Mouse (Mus musculus) left cerebral cortex, adult 18-20 months (tissue): ENCODE data around the gene Ythdf1. TPM values are rescaled to one million over a fixed set of nuclear protein-coding genes. Genes with fewer than 3 reads are reported as not detected.

Source experiments
- DNase-seq, 2 experiments: peaks; one replicate each; pipeline ENCODE4 v3.0.0; 2021 to 2022; ENCODE audit warnings: low spot score in 2 of 2, mixed read lengths in 1 of 2
- microRNA-seq, 2 experiments: library from miRNA; unstranded; fragments of <30 nt; microRNA quantifications; one replicate each; pipeline ENCODE4 v1.2.0; 2021
- total RNA-seq, 2 experiments: library from RNA; stranded (reverse); gene quantifications; 2 replicates each; pipeline ENCODE4 v1.2.3; 2021

Ythdf1 gene
- total RNA-seq, 2 experiments from 2014 or later: 59.0 to 59.7 TPM

DNA sequence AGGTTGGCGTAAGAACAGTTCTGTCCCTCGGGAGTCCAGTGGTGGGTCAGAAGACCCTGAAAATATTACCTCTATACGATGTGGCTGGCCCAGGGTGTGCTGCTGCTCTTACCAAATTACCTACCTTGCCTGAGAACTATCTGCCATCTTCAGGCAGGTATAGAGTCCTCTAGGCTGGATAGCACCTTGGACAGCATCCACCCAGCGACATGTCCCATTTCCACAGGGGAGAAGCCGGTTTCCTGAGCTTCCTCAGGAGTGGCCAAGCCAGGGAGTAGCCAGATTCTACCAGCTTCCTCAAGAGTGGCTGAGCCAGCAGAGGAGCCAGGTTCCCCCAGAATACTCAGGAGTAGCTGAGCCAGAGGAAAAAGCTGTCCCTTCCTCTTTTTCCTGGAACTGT lies 35.5 kb downstream of the Ythdf1 start:
- DNase-seq: no peak

DNA sequence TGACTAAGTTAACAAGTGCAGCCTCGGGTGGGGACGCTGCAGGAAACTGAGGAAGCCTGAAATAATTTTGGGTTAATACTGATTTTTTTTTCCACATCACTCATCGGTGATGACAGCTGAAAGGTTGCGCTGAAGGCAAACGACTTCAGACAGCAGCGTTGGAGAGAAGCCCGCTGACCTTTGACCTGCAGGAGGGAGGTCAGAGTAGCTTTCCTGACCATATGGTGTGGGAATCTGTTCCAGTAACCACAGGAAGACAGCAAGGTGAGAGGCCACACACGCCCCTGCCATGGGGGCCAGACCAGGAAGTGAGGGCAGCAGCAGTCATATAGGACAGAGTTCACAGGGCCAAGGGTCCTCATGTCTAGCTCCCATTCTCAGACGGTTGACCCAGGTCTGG lies 39.5 kb downstream of the Ythdf1 start:
- DNase-seq: no peak

DNA sequence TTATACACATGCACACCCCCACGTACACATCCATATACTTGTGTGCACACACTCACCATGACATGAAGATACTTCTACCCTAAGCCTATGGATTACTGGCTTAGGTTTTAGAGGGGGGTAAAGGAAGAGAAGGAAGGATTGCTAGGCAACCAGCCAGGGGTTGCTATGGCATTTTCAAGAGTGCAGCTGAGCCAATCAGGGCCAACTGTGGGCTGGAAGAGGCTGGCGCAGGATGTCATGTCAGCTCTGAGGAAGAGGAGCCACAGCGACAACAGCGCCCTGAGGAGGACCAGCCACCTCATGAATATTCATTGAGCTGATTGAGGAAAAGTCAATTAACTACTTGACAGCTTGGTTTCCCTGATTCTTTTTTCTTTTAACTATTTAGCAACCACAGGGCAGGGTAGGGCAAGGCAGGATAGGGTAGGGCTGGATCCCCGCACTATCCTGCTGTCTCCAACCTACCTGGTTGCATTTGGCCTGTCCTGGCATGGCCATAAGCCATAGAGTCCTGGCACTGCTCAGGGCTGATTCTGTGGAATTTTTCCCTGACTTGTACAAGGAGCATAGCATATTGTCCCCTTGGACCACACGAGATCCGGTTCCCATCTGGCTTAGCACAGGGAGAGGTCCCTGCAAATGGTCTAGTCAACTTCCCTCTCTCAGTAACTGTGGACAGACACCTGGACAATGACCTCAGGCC lies 41.2 kb downstream of the Ythdf1 start:
- peak in 1 of 2 experiments; percentile 67 for DNase-seq

- no peak for DNase-seq
Observed at GRCm38 (mm10) chr2:180870006-180870405, 50.7 kb downstream of the Ythdf1 start.

DNA sequence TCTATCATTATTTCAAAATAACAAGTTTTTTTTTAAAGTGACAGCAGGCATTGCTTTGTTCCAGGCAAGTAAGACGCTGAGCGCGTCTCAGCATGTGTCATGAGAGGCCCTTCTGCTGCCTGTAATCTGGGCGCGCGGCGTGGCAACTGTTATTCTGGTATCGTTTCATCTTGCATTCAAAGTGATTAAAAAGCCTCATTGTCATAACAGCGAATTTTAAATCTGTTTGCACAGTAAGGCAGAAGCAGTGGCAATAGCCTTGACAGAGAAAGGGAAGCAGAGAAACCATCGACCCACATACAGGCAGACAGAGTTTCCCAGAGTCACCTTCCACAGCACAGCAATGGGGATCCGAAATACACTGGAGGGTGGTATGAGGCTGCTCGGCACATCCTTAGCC lies 59.2 kb downstream of the Ythdf1 start:
- DNase-seq: peak; percentile 34 to 38

GRCm38 (mm10) chr2:180857121-180857520 lies 63.6 kb downstream of the Ythdf1 start:
- no peak for DNase-seq

- no peak for DNase-seq
Observed at GRCm38 (mm10) chr2:180855005-180855544, 65.7 kb downstream of the Ythdf1 start.

Small RNA genes within 50 kb of the gene (microRNA-seq; reads per million reads assigned to microRNA genes)
- gene Mir124a-3: 0.25 to 1.3 reads per million in 2 experiments

Other genes with a start within 250 kb of the Ythdf1 start
- gene Dido1, start 210.9 kb downstream of the Ythdf1 start, total RNA-seq: 10 to 100 TPM; 56.2 to 59.1 TPM
- 10 to 100 TPM; 63.9 to 67.2 TPM for gene Gid8, start 210.8 kb downstream of the Ythdf1 start, total RNA-seq
- gene Slc17a9, start 195.7 kb downstream of the Ythdf1 start, total RNA-seq: under 1 TPM; 0.26 to 0.37 TPM
- under 1 TPM in 1 of 2 experiments, not detected in 1; 0.14 TPM for gene Bhlhe23, start 144.0 kb downstream of the Ythdf1 start, total RNA-seq
- gene Birc7, start 8.1 kb upstream of the Ythdf1 start, total RNA-seq: not detected
- gene Nkain4, start 33.8 kb upstream of the Ythdf1 start, total RNA-seq: 10 to 100 TPM; 43.2 to 44.2 TPM
- 100 to 1,000 TPM; 141 to 151 TPM for gene Arfgap1, start 46.3 kb upstream of the Ythdf1 start, total RNA-seq
- 1 to 10 TPM in 1 of 2 experiments, under 1 TPM in 1; 0.82 to 1.1 TPM for gene Col20a1, start 65.6 kb upstream of the Ythdf1 start, total RNA-seq
- gene Chrna4, start 122.6 kb upstream of the Ythdf1 start, total RNA-seq: 10 to 100 TPM; 36.5 to 41.2 TPM
- gene Kcnq2, start 214.4 kb upstream of the Ythdf1 start, total RNA-seq: 100 to 1,000 TPM; 264 to 274 TPM
- 1,000 to 10,000 TPM; 1,361 to 1,429 TPM for gene Eef1a2, start 236.1 kb upstream of the Ythdf1 start, total RNA-seq